Mouse (Mus musculus) forebrain, embryonic 10.5 days (tissue): ENCODE data around the gene Stac3. TPM values are rescaled to one million over a fixed set of nuclear protein-coding genes. Genes with fewer than 3 reads are reported as not detected.

Source experiments
- DNase-seq: peaks from one replicate; pipeline ENCODE4 v3.0.0-alpha.2; 2017; ENCODE audit warnings: low spot score; ENCODE audit errors: extremely low spot score
- H3K27ac ChIP-seq: fragments of 300-500 bp; sonication (generic); 2 replicates; pipeline ENCODE4 v1.5.1; 2016; ENCODE audit warnings: mild to moderate bottlenecking
- H3K27me3 ChIP-seq: fragments of 300-500 bp; sonication (generic); 2 replicates; pipeline ENCODE4 v1.6.1; 2016; ENCODE audit warnings: mild to moderate bottlenecking; ENCODE audit not compliant: poor library complexity, severe bottlenecking
- H3K36me3 ChIP-seq: fragments of 300-500 bp; sonication (generic); replicated peaks from 2 replicates; pipeline ENCODE4 v1.6.1; 2016; ENCODE audit warnings: mild to moderate bottlenecking, moderate library complexity
- H3K4me1 ChIP-seq: fragments of 300-500 bp; sonication (generic); 2 replicates; pipeline ENCODE4 v1.6.1; 2016
- H3K4me3 ChIP-seq: fragments of 300-500 bp; sonication (generic); 2 replicates; pipeline ENCODE4 v1.5.1; 2016; ENCODE audit warnings: mild to moderate bottlenecking, moderate library complexity
- H3K9me3 ChIP-seq: fragments of 300-500 bp; sonication (generic); 2 replicates; pipeline ENCODE4 v1.6.1; 2016; ENCODE audit warnings: mild to moderate bottlenecking, moderate library complexity
- WGBS: fragments of 180-500 bp; shearing (Covaris S2); methylation state at CpG from one replicate; pipeline ENCODE4 v1.1.7; 2016; 5-methylcytosine and 5-hydroxymethylcytosine counted together
- polyA plus RNA-seq: library from polyadenylated mRNA; unstranded; fragments of >200 nt; fragmentation: Nextera tagmentation; extraction: Ambion mirVana; gene quantifications from 2 replicates; pipeline ENCODE4 v1.2.1, GENCODE M21; 2016

The Stac3 gene
- polyA plus RNA-seq, 1 experiment from 2014 or later = 0.41 TPM

- no peak for DNase-seq
- peaks cover 18% of the 10 kb centered on the region for H3K36me3 ChIP-seq
- peak overlapping the region; percentile 48; the same call in 1 of the 2 replicates for H3K27ac ChIP-seq
- H3K4me3 ChIP-seq = peak overlapping the region; percentile 53
- peaks cover 74% of the 10 kb centered on the region for H3K4me1 ChIP-seq
- H3K9me3 ChIP-seq = no peaks in the 10 kb centered on the region
- WGBS = 2% methylated on average over 30 of the region's 30 CpGs
- H3K27me3 ChIP-seq = peaks cover 77% of the 10 kb centered on the region
Observed at GRCm38 (mm10) chr10:127534929-127535384, 33.5 kb downstream of the Stac3 start.

GRCm38 (mm10) chr10:127536586-127537314, 35.3 kb downstream of the Stac3 start:
- DNase-seq = peak; percentile 61
- Histone ChIP-seq H3K4me3 (no peak overlapping the region), H3K27ac (no peak overlapping the region), H3K27me3 (peaks cover 59% of the 10 kb centered on the region), H3K36me3 (peaks cover 36% of the 10 kb centered on the region), H3K4me1 (peaks cover 57% of the 10 kb centered on the region), H3K9me3 (no peaks in the 10 kb centered on the region)
- WGBS = 12% methylated on average over 8 of the region's 8 CpGs

DNA sequence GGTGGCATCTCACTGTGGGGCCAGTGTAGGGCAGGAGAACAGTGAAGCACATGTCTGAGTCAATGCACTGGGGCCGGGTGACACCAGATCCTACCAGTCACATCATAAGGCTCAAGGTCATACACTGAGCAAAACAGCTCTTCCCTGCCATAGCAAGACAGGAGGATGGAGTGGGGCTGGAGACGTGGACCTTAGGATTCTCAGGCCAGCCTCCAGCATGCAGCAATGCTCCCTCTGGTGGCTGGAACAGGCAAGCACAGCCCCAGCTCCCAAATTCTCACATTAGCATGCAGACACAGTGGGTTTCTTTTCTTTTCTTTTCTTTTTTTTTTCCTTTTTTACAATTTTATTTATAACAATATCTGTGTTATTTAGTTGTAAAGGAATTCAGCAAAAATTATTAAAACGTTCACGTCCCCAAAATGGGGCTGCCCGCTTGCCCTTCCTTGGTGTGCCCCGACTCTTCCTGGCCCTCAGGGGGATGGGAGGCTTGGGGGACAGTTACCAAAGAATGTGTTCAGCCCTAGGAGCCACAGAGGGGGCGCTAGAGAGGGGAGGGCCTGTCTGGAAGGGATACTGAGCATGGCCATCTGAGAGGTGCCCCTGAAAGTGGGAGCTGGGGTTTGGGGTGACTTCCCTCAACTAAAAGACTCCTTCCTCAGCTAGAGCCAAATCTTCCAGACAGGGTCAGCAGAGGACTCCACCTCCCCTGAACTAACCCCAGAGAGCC, 36.5 kb downstream of the Stac3 start:
- Histone ChIP-seq H3K4me1 (peaks cover 50% of the 10 kb centered on the region), H3K36me3 (peaks cover 48% of the 10 kb centered on the region), H3K4me3 (no peak overlapping the region), H3K27ac (no peak overlapping the region), H3K9me3 (no peaks in the 10 kb centered on the region), H3K27me3 (peaks cover 47% of the 10 kb centered on the region)
- DNase-seq = peak; percentile 81
- 25% methylated on average over 7 of the region's 7 CpGs for WGBS

DNA sequence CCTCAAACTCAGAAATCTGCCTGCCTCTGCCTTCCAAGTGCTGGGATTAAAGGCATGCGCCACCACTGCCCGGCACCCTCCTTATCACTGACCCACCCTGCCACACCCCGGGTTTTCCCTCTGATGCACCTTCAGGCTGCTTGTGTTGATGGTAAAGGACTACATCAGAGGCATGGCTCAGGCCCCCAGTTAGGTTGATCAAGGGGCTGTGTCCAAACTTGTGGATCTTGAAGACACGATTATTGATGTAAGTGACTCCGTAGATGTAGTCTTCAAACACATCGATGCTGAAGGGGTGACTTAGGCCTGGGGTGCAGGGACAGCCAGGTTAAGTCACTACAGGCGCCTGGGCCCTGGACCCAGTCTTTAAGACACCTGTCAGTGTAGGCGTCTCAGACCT, 40.0 kb downstream of the Stac3 start:
- Histone ChIP-seq H3K4me1 (peaks cover 17% of the 10 kb centered on the region), H3K36me3 (peaks cover 83% of the 10 kb centered on the region), H3K27ac (no peak overlapping the region), H3K4me3 (no peak overlapping the region), H3K9me3 (no peaks in the 10 kb centered on the region), H3K27me3 (peaks cover 12% of the 10 kb centered on the region)
- 97% methylated on average over 8 of the region's 8 CpGs for WGBS
- DNase-seq = no peak

DNA sequence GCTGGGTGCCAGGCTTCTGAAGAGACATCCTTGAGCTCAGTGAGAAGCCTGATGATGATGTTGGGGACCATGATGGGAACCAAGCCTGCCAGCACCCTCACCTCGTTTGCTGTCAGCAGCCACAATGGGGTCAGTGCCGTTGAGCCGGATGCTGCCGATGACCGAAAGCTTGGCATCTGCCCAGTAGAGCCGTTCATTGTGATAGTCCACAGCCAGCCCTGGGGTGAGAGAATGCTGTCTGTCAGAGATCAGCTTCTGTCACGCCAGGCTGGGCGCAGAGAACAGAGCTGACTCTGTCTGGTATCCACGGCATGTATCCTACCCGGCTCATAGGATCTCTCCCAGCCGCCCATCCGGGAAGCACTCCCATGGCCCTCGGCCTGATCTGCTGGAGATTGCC, 40.6 kb downstream of the Stac3 start:
- no peak overlapping the region for H3K27ac ChIP-seq
- no peak for DNase-seq
- H3K4me3 ChIP-seq = no peak overlapping the region
- H3K36me3 ChIP-seq = peaks cover 89% of the 10 kb centered on the region
- H3K27me3 ChIP-seq = peaks cover 6% of the 10 kb centered on the region
- peaks cover 12% of the 10 kb centered on the region for H3K4me1 ChIP-seq
- H3K9me3 ChIP-seq = no peaks in the 10 kb centered on the region
- 90% methylated on average over 13 of the region's 13 CpGs for WGBS

- no peaks in the 10 kb centered on the region for H3K9me3 ChIP-seq
- no peak for DNase-seq
- no peak overlapping the region for H3K4me3 ChIP-seq
- 61% methylated on average over 6 of the region's 6 CpGs for WGBS
- peaks cover 95% of the 10 kb centered on the region for H3K36me3 ChIP-seq
- H3K4me1 ChIP-seq = peaks cover 10% of the 10 kb centered on the region; the same call in 1 of the 2 replicates
- H3K27ac ChIP-seq = no peak overlapping the region
- peaks cover 1% of the 10 kb centered on the region for H3K27me3 ChIP-seq
Observed at GRCm38 (mm10) chr10:127542720-127543119, 41.2 kb downstream of the Stac3 start.

GRCm38 (mm10) chr10:127543916-127544315, 42.4 kb downstream of the Stac3 start:
- Histone ChIP-seq H3K4me3 (no peak overlapping the region), H3K27ac (no peak overlapping the region), H3K36me3 (peaks cover 100% of the 10 kb centered on the region), H3K4me1 (0 out of 2 replicates have a peak, but pooled peaks cover 3% of the 10 kb centered on the region), H3K9me3 (no peaks in the 10 kb centered on the region), H3K27me3 (no peaks in the 10 kb centered on the region)
- WGBS = 90% methylated on average over 3 of the region's 3 CpGs
- DNase-seq = no peak

DNA sequence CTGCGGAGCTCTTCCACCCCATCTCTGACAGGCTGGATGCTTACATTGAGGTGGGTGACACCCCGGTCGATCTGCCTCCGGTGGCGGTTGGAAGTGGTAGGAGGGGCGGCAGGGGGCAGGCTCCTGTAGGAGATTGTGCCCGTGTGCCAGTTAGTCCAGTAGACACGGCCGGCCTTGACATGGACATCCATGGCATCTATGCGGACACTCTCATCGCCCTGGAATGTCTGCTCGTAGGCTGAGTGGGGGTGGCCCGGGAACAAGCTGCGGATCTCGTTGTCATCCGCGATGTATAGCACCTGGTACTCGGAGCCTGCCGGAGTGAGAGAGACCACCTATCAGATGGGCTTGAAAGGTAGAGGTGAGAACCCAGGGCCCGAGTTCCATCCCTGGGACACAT, 42.9 kb downstream of the Stac3 start:
- 0 out of 2 replicates have a peak, but pooled peaks cover 3% of the 10 kb centered on the region for H3K4me1 ChIP-seq
- no peaks in the 10 kb centered on the region for H3K9me3 ChIP-seq

GRCm38 (mm10) chr10:127546505-127546904, 45.0 kb downstream of the Stac3 start:
- Histone ChIP-seq H3K4me1 (0 out of 2 replicates have a peak, but pooled peaks cover 3% of the 10 kb centered on the region), H3K27ac (no peak overlapping the region), H3K27me3 (no peaks in the 10 kb centered on the region), H3K36me3 (peaks cover 100% of the 10 kb centered on the region), H3K4me3 (no peak overlapping the region), H3K9me3 (no peaks in the 10 kb centered on the region)
- DNase-seq = no peak
- 92% methylated on average over 7 of the region's 7 CpGs for WGBS

More for the DNA sequence above, 42.9 kb downstream of the Stac3 start:
- DNase-seq = no peak
- H3K36me3 ChIP-seq = peaks cover 100% of the 10 kb centered on the region
- no peak overlapping the region for H3K4me3 ChIP-seq
- H3K27ac ChIP-seq = no peak overlapping the region
- 96% methylated on average over 20 of the region's 20 CpGs for WGBS
- H3K27me3 ChIP-seq = no peaks in the 10 kb centered on the region

GRCm38 (mm10) chr10:127548236-127548635, 46.8 kb downstream of the Stac3 start:
- H3K36me3 ChIP-seq = peaks cover 100% of the 10 kb centered on the region
- WGBS = 94% methylated on average over 15 of the region's 15 CpGs

DNA sequence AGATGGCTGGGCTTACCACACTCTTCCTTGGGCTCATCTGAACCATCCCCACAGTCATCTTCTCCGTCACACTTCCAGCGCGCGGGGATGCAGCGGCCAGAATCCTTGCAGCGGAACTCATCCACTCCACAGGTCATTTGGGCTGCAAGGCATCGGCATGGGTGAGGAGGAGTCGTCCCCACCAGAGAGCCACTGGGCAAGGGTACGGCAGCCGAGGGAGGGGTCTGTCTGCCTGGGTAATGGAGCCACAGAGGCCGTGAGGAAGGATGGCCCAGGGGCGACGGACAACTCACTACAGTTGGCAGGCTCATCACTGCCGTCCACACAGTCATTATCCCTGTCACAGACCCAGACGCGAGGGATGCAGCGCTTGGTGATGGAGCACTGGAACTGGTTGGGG, 48.4 kb downstream of the Stac3 start:
- peaks cover 100% of the 10 kb centered on the region for H3K36me3 ChIP-seq
- no peaks in the 10 kb centered on the region for H3K27me3 ChIP-seq
- 93% methylated on average over 17 of the region's 17 CpGs for WGBS
- H3K4me3 ChIP-seq = no peak overlapping the region
- H3K27ac ChIP-seq = no peak overlapping the region
- no peaks in the 10 kb centered on the region for H3K4me1 ChIP-seq
- H3K9me3 ChIP-seq = no peaks in the 10 kb centered on the region
- DNase-seq = no peak

More at GRCm38 (mm10) chr10:127548236-127548635, 46.8 kb downstream of the Stac3 start:
- H3K9me3 ChIP-seq = no peaks in the 10 kb centered on the region
- H3K4me1 ChIP-seq = no peaks in the 10 kb centered on the region
- no peaks in the 10 kb centered on the region for H3K27me3 ChIP-seq
- no peak for DNase-seq
- no peak overlapping the region for H3K4me3 ChIP-seq
- H3K27ac ChIP-seq = no peak overlapping the region

- 73% methylated on average over 18 of the region's 18 CpGs for WGBS
- no peaks in the 10 kb centered on the region for H3K27me3 ChIP-seq
- no peak overlapping the region for H3K27ac ChIP-seq
- peak; percentile 46 for DNase-seq
- H3K4me3 ChIP-seq = no peak overlapping the region
- H3K36me3 ChIP-seq = peaks cover 100% of the 10 kb centered on the region
- H3K9me3 ChIP-seq = peaks cover 7% of the 10 kb centered on the region; the same call in 1 of the 2 replicates
- H3K4me1 ChIP-seq = no peaks in the 10 kb centered on the region
Observed at GRCm38 (mm10) chr10:127555703-127556102, 54.2 kb downstream of the Stac3 start.

- H3K9me3 ChIP-seq = peaks cover 7% of the 10 kb centered on the region; the same call in 1 of the 2 replicates
- H3K4me3 ChIP-seq = no peak overlapping the region
- 89% methylated on average over 13 of the region's 13 CpGs for WGBS
- H3K27me3 ChIP-seq = no peaks in the 10 kb centered on the region
- no peak overlapping the region for H3K27ac ChIP-seq
- no peaks in the 10 kb centered on the region for H3K4me1 ChIP-seq
- peaks cover 100% of the 10 kb centered on the region for H3K36me3 ChIP-seq
- no peak for DNase-seq
Observed at GRCm38 (mm10) chr10:127557397-127557796, 55.9 kb downstream of the Stac3 start.
